Mouse (Mus musculus): ENCODE data around the gene 1500009L16Rik. TPM values are rescaled to one million over a fixed set of nuclear protein-coding genes. Genes with fewer than 3 reads are reported as not detected.

The 1500009L16Rik gene
- polyA plus RNA-seq, 1 experiment from 2014 or later: 50.8 TPM

GRCm38 (mm10) chr10:83781854-83782253, 59.2 kb downstream of the 1500009L16Rik start:
- no peak overlapping the region for H3K4me3 ChIP-seq (ENCODE audit: low read depth, low read length)
- WGBS: 90% methylated on average over 4 of the region's 4 CpGs
- no peak overlapping the region for H3K4me2 ChIP-seq (replicated peaks; ENCODE audit: low read depth, low read length)
- H3K27ac ChIP-seq (ENCODE audit: low read depth, low read length): no peak overlapping the region
- no peaks in the 10 kb centered on the region for H3K9me3 ChIP-seq (ENCODE audit: control insufficient read depth, low read length)
- H3K9ac ChIP-seq (ENCODE audit: low read depth, low read length): no peak overlapping the region
- no peak for ATAC-seq (ENCODE audit: low FRiP score)
- DNase-seq (ENCODE audit: low spot score): no peak
- no peaks in the 10 kb centered on the region for H3K36me3 ChIP-seq (ENCODE audit: control insufficient read depth, insufficient read depth, low read length)
- no peaks in the 10 kb centered on the region for H3K27me3 ChIP-seq (ENCODE audit: control insufficient read depth, insufficient read depth, low read length)
- H3K4me1 ChIP-seq (replicated peaks; ENCODE audit: control insufficient read depth, insufficient read depth, low read length): no peaks in the 10 kb centered on the region

GRCm38 (mm10) chr10:83782371-83783120, 59.9 kb downstream of the 1500009L16Rik start:
- ATAC-seq (ENCODE audit: low FRiP score) (no peak), DNase-seq (ENCODE audit: low spot score) (no peak)
- no peak overlapping the region for H3K9ac ChIP-seq (ENCODE audit: low read depth, low read length)
- H3K36me3 ChIP-seq (ENCODE audit: control insufficient read depth, insufficient read depth, low read length): no peaks in the 10 kb centered on the region
- H3K9me3 ChIP-seq (ENCODE audit: control insufficient read depth, low read length): no peaks in the 10 kb centered on the region
- H3K4me2 ChIP-seq (replicated peaks; ENCODE audit: low read depth, low read length): no peak overlapping the region
- H3K27me3 ChIP-seq (ENCODE audit: control insufficient read depth, insufficient read depth, low read length): no peaks in the 10 kb centered on the region
- no peak overlapping the region for H3K4me3 ChIP-seq (ENCODE audit: low read depth, low read length)
- H3K27ac ChIP-seq (ENCODE audit: low read depth, low read length): no peak overlapping the region
- H3K4me1 ChIP-seq (replicated peaks; ENCODE audit: control insufficient read depth, insufficient read depth, low read length): no peaks in the 10 kb centered on the region
- 89% methylated on average over 10 of the region's 10 CpGs for WGBS

- DNase-seq (ENCODE audit: low spot score) (peak; percentile 52), ATAC-seq (ENCODE audit: low FRiP score) (no peak)
- Histone ChIP-seq H3K36me3 (ENCODE audit: control insufficient read depth, insufficient read depth, low read length) (no peaks in the 10 kb centered on the region), H3K9ac (ENCODE audit: low read depth, low read length) (no peak overlapping the region), H3K27me3 (ENCODE audit: control insufficient read depth, insufficient read depth, low read length) (no peaks in the 10 kb centered on the region), H3K27ac (ENCODE audit: low read depth, low read length) (no peak overlapping the region), H3K4me1 (replicated peaks; ENCODE audit: control insufficient read depth, insufficient read depth, low read length) (no peaks in the 10 kb centered on the region), H3K4me2 (replicated peaks; ENCODE audit: low read depth, low read length) (no peak overlapping the region), H3K9me3 (ENCODE audit: control insufficient read depth, low read length) (no peaks in the 10 kb centered on the region), H3K4me3 (ENCODE audit: low read depth, low read length) (no peak overlapping the region)
- WGBS: 36% methylated on average over 5 of the region's 5 CpGs
Observed at GRCm38 (mm10) chr10:83785003-83785402, 62.3 kb downstream of the 1500009L16Rik start.

GRCm38 (mm10) chr10:83785627-83786392, 63.1 kb downstream of the 1500009L16Rik start:
- H3K27ac ChIP-seq (ENCODE audit: low read depth, low read length): no peak overlapping the region
- no peak overlapping the region for H3K9ac ChIP-seq (ENCODE audit: low read depth, low read length)
- H3K9me3 ChIP-seq (ENCODE audit: control insufficient read depth, low read length): no peaks in the 10 kb centered on the region
- 72% methylated on average over 3 of the region's 3 CpGs for WGBS
- H3K36me3 ChIP-seq (ENCODE audit: control insufficient read depth, insufficient read depth, low read length): no peaks in the 10 kb centered on the region
- no peaks in the 10 kb centered on the region for H3K4me1 ChIP-seq (replicated peaks; ENCODE audit: control insufficient read depth, insufficient read depth, low read length)
- DNase-seq (ENCODE audit: low spot score): no peak
- no peak overlapping the region for H3K4me2 ChIP-seq (replicated peaks; ENCODE audit: low read depth, low read length)
- ATAC-seq (ENCODE audit: low FRiP score): no peak
- H3K4me3 ChIP-seq (ENCODE audit: low read depth, low read length): no peak overlapping the region
- no peaks in the 10 kb centered on the region for H3K27me3 ChIP-seq (ENCODE audit: control insufficient read depth, insufficient read depth, low read length)

GRCm38 (mm10) chr10:83795088-83795487, 72.4 kb downstream of the 1500009L16Rik start:
- DNase-seq (ENCODE audit: low spot score) (no peak), ATAC-seq (ENCODE audit: low FRiP score) (no peak)
- Histone ChIP-seq H3K4me2 (replicated peaks; ENCODE audit: low read depth, low read length) (no peak overlapping the region), H3K27me3 (ENCODE audit: control insufficient read depth, insufficient read depth, low read length) (no peaks in the 10 kb centered on the region), H3K4me3 (ENCODE audit: low read depth, low read length) (no peak overlapping the region), H3K27ac (ENCODE audit: low read depth, low read length) (no peak overlapping the region), H3K4me1 (replicated peaks; ENCODE audit: control insufficient read depth, insufficient read depth, low read length) (no peaks in the 10 kb centered on the region), H3K9ac (ENCODE audit: low read depth, low read length) (no peak overlapping the region), H3K9me3 (ENCODE audit: control insufficient read depth, low read length) (no peaks in the 10 kb centered on the region), H3K36me3 (ENCODE audit: control insufficient read depth, insufficient read depth, low read length) (no peaks in the 10 kb centered on the region)

GRCm38 (mm10) chr10:83795500-83795899, 72.8 kb downstream of the 1500009L16Rik start:
- H3K4me3 ChIP-seq (ENCODE audit: low read depth, low read length): no peak overlapping the region
- no peak for DNase-seq (ENCODE audit: low spot score)
- H3K9ac ChIP-seq (ENCODE audit: low read depth, low read length): no peak overlapping the region
- H3K27me3 ChIP-seq (ENCODE audit: control insufficient read depth, insufficient read depth, low read length): no peaks in the 10 kb centered on the region
- no peak for ATAC-seq (ENCODE audit: low FRiP score)
- no peak overlapping the region for H3K4me2 ChIP-seq (replicated peaks; ENCODE audit: low read depth, low read length)
- no peak overlapping the region for H3K27ac ChIP-seq (ENCODE audit: low read depth, low read length)
- no peaks in the 10 kb centered on the region for H3K4me1 ChIP-seq (replicated peaks; ENCODE audit: control insufficient read depth, insufficient read depth, low read length)
- H3K9me3 ChIP-seq (ENCODE audit: control insufficient read depth, low read length): no peaks in the 10 kb centered on the region
- 93% methylated on average over 4 of the region's 4 CpGs for WGBS
- no peaks in the 10 kb centered on the region for H3K36me3 ChIP-seq (ENCODE audit: control insufficient read depth, insufficient read depth, low read length)

GRCm38 (mm10) chr10:83804021-83804420, 81.4 kb downstream of the 1500009L16Rik start:
- H3K27me3 ChIP-seq (ENCODE audit: control insufficient read depth, insufficient read depth, low read length): no peaks in the 10 kb centered on the region
- H3K36me3 ChIP-seq (ENCODE audit: control insufficient read depth, insufficient read depth, low read length): no peaks in the 10 kb centered on the region
- no peak overlapping the region for H3K9ac ChIP-seq (ENCODE audit: low read depth, low read length)
- H3K27ac ChIP-seq (ENCODE audit: low read depth, low read length): no peak overlapping the region
- no peak for ATAC-seq (ENCODE audit: low FRiP score)
- WGBS: 73% methylated on average over 6 of the region's 6 CpGs
- H3K9me3 ChIP-seq (ENCODE audit: control insufficient read depth, low read length): no peaks in the 10 kb centered on the region
- H3K4me3 ChIP-seq (ENCODE audit: low read depth, low read length): no peak overlapping the region
- H3K4me2 ChIP-seq (replicated peaks; ENCODE audit: low read depth, low read length): no peak overlapping the region
- no peak for DNase-seq (ENCODE audit: low spot score)
- H3K4me1 ChIP-seq (replicated peaks; ENCODE audit: control insufficient read depth, insufficient read depth, low read length): no peaks in the 10 kb centered on the region

- Histone ChIP-seq H3K4me2 (replicated peaks; ENCODE audit: low read depth, low read length) (no peak overlapping the region), H3K4me3 (ENCODE audit: low read depth, low read length) (no peak overlapping the region), H3K9me3 (ENCODE audit: control insufficient read depth, low read length) (no peaks in the 10 kb centered on the region), H3K4me1 (replicated peaks; ENCODE audit: control insufficient read depth, insufficient read depth, low read length) (no peaks in the 10 kb centered on the region), H3K36me3 (ENCODE audit: control insufficient read depth, insufficient read depth, low read length) (no peaks in the 10 kb centered on the region), H3K9ac (ENCODE audit: low read depth, low read length) (no peak overlapping the region), H3K27ac (ENCODE audit: low read depth, low read length) (no peak overlapping the region), H3K27me3 (ENCODE audit: control insufficient read depth, insufficient read depth, low read length) (no peaks in the 10 kb centered on the region)
- DNase-seq (ENCODE audit: low spot score): peak; percentile 53
- WGBS: 58% methylated on average over 11 of the region's 11 CpGs
- ATAC-seq (ENCODE audit: low FRiP score): no peak
Observed at GRCm38 (mm10) chr10:83805201-83805718, 82.6 kb downstream of the 1500009L16Rik start.

Measured in hindbrain, embryonic 11.5 days (tissue).